Mouse (Mus musculus) urinary bladder, adult 18-20 months (tissue): ENCODE measurements around the gene Cacna1c.

Source experiments
- DNase-seq, 2 experiments: peaks; one replicate each; pipeline ENCODE4 v3.0.0; 2022; ENCODE audit warnings: low spot score in 2 of 2, mixed read lengths in 2 of 2

Cacna1c gene

DNA sequence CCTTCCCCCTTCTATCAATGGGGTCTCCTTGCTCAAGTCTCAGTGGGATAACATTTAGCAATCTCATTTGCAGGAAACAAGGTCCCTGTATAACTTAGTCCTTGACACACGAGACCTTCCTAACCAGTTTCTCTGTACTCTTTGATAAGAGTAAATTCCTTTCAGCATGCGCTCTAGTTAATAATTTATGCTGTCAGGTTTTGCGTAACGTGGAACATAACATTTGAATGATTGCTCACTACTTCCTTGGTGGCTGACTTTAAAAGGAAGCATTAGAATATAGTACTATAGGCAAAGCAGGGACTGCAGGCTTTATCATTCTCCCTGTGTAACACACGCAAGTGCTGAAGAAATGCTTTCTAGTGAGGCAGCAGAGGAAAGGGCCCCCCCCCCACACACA is 232.9 kb downstream of the Cacna1c start:
- DNase-seq: no peak

DNA sequence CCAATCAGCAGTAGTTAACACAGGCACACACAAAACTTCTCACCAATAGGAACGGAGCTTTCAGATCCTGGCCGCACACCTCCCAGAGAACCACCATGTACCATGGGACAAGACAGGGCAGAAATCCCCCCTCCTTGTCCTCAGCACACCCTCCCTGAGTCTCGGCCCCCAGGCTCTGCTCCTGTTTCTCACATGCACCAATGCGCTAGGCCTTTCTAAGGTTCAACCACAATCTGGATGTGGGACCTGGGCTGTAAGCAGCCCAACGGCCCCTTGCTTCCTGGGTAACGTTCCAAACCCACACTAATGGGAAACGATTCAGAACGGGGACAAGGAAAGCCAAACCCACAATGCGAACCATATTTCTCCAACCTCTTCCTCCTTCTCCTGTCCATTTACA is 237.7 kb downstream of the Cacna1c start:
- no peak for DNase-seq

DNA sequence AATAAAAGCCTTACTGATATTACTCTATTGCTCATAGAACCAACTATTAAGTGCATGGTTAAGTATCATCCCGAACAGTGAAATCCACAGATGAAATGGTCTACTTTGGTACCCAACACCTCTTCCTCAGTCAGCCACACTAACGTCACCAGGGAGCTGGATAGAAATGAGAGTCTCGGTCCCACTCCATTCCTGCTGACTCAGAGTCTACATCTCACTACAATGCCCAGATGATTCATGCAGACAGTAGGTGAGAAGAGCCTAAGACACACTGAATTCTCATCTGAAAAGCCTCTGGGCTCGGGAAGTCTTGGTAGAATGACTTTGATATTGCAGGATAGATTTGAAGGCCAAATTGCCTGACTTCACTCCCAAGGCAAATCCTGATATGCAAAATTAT is 240.0 kb downstream of the Cacna1c start:
- no peak for DNase-seq

DNA sequence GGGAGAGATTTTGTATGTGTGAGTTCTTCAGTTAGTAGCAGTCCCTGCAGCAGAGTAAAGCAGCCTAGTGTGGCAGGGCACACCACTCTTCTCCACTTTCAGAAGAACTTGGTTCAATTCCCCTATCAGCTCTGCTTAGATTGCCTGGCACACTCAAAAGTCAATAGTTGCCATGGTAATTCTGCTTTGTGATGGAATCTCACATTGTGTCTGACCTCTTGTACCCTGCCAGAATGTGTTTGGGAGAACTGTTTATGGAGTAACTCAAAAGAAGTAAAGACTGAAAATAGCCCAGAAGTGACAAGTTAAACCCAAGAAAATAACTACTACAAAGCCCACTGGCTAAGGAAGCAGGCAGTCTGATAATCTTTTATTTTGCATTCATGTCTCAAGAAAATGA is 240.4 kb downstream of the Cacna1c start:
- DNase-seq: no peak

DNA sequence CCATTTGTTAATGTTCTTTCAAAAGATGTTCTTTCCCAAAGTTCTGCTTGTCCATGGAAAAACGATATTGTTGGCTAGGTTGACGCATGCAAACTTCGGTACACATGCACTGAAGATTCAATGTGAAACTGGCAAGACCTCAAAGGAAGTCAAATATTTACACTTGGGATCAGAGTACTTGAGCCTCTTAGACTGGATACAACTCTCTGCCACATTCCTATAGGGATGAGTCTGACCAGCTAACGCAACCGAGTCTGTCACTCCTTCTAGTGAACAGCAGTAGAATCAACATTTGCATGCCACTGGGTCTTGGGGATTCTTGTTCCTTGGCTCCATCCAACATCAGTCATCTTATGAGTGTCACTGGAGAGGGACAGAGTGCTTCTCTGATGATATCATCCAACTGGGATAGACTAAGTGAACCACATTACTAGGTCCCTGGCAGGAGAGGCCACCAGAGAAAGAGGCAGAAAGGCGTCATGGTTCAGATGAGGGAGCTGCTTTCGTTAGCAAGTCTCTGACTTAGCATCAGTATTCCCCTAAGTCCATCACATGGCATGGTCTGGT is 241.1 kb downstream of the Cacna1c start:
- no peak for DNase-seq

DNA sequence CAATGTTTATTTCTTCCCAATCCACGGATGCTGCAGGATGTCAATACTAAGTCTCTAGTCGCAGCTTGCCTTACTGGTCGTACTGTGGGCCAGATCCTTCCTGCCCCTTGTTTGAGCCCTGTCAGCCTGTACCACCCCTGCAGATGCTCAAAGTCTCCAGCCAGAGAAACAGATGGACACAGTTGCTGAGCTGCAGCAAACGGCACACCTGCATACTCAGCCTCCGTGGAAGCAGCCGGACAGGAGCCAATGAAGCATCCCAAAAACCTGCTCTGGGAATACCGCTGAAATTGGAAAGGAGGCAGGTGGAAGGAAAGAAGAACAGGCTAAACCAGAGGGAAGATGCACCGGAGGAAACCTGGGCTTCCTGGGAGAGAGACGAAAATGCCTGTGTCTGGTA is 243.8 kb downstream of the Cacna1c start:
- no peak for DNase-seq

DNA sequence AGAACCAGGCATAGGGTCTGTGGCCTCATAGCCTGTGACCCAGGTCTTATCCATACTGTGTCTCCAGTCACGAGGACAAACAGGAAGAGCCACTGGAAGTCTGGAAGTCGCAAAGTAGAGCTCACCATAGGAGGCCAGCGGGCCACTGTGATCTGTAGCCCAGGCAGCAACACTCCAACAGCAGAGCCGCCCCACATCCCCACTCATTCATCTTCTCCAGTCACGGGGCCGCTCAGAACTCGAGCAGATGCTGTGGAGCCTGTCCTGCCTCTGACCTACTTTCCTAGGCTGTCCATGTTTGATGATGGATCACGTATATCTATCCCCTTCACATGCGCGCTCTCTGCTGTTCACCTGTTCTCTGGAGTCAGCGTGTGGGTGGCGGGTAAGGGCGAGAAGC is 246.0 kb downstream of the Cacna1c start:
- DNase-seq: no peak

DNA sequence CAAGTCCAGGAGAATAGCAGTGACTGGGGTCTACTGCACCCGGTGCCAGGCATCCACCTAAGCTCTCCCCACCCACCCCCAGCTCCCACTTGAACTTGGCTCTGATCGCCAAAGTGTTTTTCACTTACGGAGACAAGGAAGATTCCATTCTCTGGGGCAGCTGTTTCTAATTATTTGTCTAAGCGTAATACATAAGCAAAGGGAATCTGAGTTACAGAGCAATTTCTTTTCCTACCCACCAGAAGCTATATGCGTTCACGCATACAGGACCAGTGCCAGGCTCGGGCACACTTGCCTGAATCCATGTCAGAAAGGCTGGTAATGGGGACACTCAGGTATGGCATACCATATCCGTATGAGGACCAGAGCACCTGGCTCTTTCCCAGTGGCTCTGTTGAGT is 248.9 kb downstream of the Cacna1c start:
- no peak for DNase-seq

DNA sequence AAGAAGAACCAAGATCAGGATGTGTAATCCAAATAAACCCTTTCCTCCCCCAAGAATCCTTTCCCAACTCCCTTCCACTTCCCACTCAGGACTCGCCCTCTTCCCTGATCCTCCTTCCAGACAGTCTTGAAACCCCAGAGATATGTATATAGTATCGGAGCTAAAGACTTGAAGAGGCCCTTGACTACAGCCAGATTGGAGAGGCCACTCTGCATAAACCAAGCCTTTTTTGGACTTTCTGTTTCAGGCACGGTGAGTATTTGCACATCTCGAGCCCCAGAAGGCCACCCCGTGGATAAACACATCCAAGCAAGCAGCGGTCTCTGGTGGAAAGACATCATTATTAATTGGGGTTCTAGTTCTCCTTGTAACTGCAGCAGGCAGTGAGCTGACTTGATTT is 249.6 kb downstream of the Cacna1c start:
- DNase-seq: no peak

DNA sequence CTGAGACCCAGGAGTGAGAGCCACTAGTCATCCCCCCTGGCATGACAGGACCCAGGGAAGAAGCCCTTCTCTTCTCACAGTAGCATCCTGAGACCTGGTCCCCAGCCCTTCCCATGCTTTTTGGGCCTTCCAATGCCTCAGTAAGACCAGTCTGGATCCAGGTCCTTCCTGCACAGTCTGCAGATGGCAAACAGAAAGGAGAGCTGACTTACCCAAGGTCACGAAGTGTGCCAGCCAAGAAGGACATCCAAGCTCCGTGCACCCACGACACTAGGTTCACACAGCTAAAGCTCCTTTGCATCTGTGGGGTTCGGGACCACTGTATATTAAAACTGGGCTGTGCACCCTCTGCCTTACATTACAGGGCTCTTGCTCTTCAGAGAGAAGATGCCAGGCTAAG is 252.1 kb downstream of the Cacna1c start:
- no peak for DNase-seq

DNA sequence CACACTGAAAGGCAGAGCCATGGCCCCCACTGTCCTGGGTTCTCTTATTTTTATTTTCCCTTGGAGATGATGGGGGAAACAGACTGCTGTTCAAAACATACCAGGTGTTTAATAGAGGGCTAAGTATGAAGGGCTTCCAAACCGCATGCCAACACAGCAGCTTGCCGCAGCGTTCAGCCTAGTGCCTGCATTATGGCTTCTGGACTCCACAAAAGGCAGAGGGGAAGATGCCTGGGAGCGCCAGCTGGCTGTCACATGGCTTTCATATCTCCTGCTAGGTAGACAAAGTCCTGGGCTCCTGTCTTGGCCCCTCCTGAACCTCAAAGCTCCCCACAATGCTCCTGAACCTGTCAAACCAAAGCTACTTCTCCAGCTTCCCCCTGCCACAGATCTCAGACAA is 254.4 kb downstream of the Cacna1c start:
- no peak for DNase-seq

DNA sequence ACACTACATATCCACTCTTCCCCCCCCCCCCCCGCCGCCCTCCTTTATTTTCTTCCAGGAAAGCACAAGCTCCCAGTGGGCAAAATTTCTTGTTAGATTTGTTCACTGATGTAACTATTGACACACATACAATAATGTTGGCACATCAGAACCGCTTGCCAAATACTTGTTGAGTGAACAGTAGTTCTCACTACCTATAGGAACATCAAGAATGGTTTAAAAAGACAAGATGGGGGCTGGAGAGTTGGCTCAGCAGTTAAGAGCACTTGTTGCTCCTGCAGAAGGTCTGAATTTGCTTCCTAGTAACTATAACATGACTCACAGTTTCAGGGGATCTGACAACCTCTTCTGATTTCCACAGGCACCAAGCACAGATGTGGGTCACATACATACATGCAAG is 255.2 kb downstream of the Cacna1c start:
- DNase-seq: no peak

DNA sequence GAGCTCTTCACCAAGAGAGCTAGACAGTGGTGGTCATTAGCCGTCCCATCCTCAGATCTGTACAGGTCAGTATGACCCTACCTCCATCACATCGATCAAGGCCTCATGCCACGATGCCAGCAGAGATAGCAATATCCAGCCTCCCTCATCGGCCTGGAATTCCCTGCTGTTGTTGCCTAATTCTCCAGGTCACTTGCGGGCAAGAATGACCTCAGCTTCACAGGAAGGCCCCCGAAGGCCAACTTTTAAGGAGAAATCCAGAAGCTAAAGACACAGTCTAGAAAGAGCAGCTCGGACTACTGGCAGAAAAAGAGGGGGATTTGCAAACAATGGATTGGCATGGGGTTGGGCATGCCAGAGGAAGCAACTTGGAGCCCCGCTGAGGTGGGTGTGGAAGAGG is 256.6 kb downstream of the Cacna1c start:
- DNase-seq: no peak

DNA sequence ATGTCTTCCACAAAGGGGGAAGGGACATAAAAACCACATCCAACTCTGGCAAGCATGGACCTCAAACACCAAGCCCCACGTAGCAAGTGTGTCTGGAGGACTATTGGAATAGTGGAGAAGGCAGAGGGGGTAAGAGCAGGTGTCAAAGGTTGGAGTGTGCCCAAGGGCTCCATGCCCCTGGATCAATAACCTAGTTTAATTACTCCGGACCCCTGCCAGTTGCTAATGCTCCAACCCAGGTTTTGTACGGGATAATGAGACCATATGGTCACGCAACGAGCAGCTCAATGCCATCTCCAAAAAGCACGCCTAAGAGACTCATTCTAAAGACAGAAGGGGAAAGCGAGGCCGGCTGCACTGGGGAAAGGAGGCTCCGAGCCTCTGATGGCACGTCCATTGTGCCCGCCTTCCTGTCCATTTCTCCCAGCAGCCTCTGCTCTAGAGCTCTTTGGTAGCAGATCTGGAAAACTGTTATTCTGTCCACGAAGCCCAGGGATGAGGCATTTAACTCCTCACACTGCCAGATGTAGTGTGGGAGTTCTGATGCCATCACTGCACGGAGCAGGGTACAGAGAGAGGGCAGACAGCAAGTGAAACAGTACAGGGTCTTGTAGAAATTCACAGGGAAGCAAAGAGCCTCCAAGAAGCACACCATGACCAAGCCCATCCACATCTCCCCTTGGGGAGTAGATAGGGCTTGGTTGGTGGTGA is 257.7 kb downstream of the Cacna1c start:
- DNase-seq: no peak

DNA sequence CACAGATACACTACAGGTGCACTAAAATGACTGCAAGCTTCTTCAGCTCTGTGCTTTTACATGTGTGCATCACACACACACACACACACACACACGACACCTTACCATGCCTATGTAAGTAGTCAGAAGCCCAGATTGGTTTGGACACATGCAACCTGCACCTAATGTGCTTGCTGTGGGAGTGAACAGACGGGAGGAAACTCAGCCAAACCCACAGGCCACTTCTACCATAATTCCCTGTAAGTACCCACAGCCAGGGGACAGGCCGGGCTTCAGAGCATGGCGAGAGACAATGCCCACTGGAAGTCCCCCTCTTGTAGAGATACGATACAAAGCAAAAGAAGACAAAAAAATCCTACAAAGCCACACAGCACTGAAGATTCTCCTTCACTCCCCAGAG is 258.7 kb downstream of the Cacna1c start:
- DNase-seq: no peak

DNA sequence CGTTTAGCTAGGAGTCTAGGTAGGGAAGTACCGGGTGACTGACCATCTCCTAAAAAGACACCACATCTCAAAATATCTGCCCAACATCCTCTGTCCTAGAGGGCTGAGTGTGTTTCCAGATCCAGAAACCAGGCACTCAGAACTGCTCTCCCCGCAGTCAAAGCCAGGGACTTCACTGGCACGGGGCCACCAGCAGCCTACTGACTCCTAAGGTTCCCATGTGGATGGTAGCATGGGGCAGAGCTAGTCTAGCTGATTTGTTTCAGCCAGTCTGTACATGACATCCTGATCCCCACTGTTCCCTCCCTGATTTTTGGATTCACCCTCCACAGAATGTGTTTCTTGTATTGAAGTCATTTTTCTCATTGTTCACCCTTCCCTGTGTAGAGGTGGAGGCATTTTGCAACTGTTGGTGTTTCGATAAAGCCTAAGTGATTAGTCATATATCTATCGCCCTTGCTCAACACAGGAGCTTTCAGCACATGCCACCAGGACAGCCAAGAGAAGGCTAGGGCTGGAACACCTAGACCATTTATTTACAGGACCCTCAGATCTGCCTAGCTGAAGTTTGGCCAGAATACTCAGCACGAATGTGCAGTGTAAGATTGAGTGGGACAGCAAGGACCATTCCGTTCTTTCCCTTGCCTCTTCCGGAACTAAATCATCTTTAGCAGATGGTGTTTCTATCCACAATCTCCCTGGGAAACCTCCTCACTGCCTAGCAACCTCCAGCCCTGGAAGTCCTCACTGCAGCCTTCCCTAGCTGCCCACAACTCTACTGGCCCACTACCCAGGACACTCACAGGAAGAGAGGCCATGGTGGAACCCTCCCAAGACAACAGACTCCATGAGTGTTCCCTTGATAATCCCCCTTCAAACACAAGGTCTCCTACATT is 260.4 kb downstream of the Cacna1c start:
- DNase-seq: no peak

DNA sequence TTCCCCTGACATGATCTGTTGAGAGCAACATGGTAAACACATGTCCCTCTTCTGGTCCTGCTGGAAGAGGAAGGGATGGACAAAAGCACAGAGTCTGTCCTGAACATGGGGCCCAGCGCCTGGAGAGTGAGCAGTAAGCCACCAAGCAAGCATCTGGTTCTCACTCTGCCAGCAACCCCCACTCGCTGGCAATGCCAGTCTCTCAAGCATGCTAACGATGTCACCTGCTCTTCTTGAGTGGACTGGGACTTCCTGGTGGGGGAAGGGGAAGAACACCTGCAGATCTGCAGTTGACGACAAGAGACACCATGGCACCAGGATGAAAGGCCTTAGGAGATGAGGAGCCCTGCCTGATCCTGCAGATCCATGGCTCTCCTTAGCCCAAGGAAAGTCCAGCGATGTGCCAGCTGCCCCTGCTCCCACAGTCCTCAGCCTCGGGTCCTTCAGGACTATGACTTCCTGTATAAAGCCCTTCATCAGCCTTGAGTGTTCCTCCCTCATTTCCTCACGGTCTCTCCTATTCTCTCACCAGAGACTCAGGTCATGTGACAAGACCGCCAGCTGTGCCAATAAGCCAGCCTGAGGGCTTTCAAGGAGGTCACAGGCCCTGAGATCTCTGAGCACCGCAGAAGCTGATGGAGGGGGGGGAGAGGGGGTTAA is 261.8 kb downstream of the Cacna1c start:
- no peak for DNase-seq

DNA sequence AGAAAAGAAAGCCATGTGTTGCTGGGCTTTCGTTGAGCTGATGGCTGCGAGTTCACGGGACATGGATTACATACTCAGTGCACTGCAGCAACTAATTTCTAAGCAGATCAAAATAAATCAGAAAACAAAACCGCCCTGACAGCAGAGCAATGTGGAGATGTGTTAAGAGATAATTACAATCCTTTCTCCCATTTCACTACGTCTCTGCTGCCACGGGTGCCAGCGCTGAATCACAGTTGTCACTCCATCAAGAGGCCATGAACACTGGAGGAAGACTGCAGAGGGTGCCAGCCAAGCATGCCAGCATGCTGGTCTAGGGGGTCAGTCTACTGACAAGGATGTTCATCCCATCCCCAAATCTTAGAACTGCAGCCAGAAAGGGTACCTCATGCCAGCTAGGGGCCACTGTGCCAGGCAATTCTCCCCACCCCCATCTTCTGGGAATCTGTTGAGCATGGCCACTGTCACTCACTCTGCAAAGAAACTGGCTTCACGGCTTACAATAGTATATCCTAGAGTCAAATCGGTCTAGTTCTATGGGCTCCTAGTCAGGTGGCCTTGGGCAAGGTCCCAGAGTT is 263.1 kb downstream of the Cacna1c start:
- no peak for DNase-seq

DNA sequence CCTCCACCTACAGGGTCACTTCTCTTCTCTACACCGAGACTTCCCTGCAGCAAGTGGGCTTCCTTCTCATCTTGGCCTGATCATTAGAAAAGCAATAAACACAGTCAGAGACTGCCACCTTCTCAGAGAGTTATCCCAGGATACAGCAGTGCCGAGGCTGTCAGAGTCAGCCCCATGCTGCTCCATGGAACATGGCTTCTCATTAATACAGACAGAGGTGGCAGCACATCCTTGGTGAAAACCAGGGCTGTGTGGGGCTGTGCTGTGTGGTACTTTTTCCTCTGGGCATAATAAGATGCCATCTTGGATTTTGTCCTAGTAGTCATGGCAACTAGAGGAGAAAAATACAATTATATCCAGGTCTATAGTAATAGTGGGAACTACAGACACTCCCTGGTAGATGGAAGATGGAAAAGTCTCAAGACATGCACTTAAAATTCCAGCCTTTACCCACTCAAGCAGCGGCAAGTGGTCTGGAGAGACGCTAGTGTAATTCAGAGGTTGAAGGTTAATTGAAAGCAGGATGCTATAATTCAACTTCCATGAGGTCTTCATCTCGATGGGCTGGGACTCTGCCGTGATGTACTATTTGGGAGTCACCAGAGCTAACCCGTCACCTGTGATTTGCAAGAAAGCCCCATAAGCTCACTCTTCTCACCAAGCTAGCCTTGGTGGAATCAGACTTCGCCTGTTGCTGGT is 264.1 kb downstream of the Cacna1c start:
- no peak for DNase-seq

DNA sequence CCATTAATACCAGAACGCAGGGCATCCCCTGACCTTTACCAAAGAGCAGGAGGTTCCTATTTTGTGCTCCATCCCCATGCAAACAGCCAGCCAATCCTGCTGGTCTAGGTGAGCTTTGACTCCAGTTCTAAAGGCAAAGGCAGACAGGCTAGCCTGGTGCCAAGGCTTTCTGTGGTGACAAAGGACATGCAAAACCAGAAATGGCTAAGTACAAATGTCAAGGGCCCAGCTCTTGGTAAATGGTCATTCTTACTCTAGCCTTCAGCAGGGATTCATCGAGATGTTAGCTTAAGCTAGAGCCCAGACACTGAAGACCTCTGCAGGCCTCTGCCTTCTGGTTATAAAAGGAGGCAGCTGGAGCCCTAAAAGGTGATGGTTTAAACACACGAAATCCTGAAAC is 269.5 kb downstream of the Cacna1c start:
- DNase-seq: no peak

DNA sequence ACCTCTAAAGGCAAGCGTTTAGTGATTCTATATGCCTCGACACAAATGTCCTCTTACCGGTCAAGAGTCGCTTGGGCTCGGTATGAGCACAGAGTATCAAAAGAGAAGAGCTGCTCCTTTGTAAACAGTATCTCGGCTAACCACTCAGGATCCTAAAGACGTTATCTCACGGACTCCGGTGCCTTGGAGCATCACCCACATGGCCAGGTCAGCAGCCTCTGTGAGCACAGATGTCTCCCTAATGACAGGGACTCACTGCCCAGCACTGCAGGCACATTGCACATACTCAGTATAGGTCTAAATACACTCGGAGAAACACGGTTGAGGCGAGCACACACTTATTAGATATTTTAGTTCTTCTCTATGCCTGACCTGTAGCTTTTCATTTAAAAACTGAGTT is 271.8 kb downstream of the Cacna1c start:
- DNase-seq: no peak
